Mouse (Mus musculus) myocyte (in vitro differentiated cells): ENCODE data around the gene Fam19a1. TPM values are rescaled to one million over a fixed set of nuclear protein-coding genes. Genes with fewer than 3 reads are reported as not detected.

Experiments
- H3K27me3 ChIP-seq: one replicate; pipeline ENCODE4 v1.6.1; 2011; ENCODE audit not compliant: control insufficient read depth, insufficient read depth, insufficient read length
- H3K36me3 ChIP-seq: one replicate; pipeline ENCODE4 v1.6.1; 2011; ENCODE audit not compliant: control insufficient read depth, insufficient read depth
- H3K4me2 ChIP-seq: one replicate; pipeline ENCODE4 v1.6.1; 2011; ENCODE audit warnings: low read depth, control low read depth
- H3K4me3 ChIP-seq: one replicate; pipeline ENCODE4 v1.5.1; 2011; ENCODE audit warnings: mild to moderate bottlenecking, control low read depth, moderate library complexity
- H3K79me2 ChIP-seq: one replicate; pipeline ENCODE4 v1.6.1; 2011; ENCODE audit not compliant: control insufficient read depth, insufficient read depth
- H3ac ChIP-seq: one replicate; pipeline ENCODE4 v1.6.1; 2011; ENCODE audit not compliant: control insufficient read depth, insufficient read length
- CEBPB ChIP-seq: IDR thresholded peaks from 2 replicates; pipeline ENCODE4 v1.6.1; 2011; ENCODE audit warnings: mild to moderate bottlenecking, moderate library complexity; ENCODE audit not compliant: poor library complexity, insufficient read depth, severe bottlenecking
- E2F4 ChIP-seq: IDR thresholded peaks from one replicate; pipeline ENCODE4 v1.6.1; 2011; ENCODE audit warnings: mild to moderate bottlenecking, control low read depth, moderate library complexity; ENCODE audit not compliant: insufficient read depth
- MAX ChIP-seq: IDR thresholded peaks from one replicate; pipeline ENCODE4 v1.6.1; 2011; ENCODE audit warnings: low read depth, mild to moderate bottlenecking, control low read depth
- MYOD1 ChIP-seq, 3 experiments: IDR thresholded peaks; one replicate each; pipeline ENCODE4 v1.6.1; 2011; ENCODE audit warnings: control low read depth in 2 of 3, low read depth in 2 of 3, mild to moderate bottlenecking in 2 of 3, moderate library complexity in 1 of 3; ENCODE audit not compliant: insufficient read length in 2 of 3, control insufficient read depth in 1 of 3
- MYOG ChIP-seq, 3 experiments: IDR thresholded peaks; one replicate each; pipeline ENCODE4 v1.6.1; 2011; ENCODE audit warnings: control low read depth in 2 of 3, low read depth in 2 of 3, mild to moderate bottlenecking in 2 of 3; ENCODE audit not compliant: insufficient read length in 2 of 3, control insufficient read depth in 1 of 3, insufficient read depth in 1 of 3
- POLR2A ChIP-seq: IDR thresholded peaks from one replicate; pipeline ENCODE4 v1.6.1; 2011; ENCODE audit warnings: low read depth, mild to moderate bottlenecking, control low read depth, moderate library complexity; ENCODE audit not compliant: insufficient read length
- POLR2AphosphoS2 ChIP-seq: IDR thresholded peaks from one replicate; pipeline ENCODE4 v1.6.1; 2011; ENCODE audit warnings: low read depth, control low read depth; ENCODE audit not compliant: insufficient read length
- REST ChIP-seq: IDR thresholded peaks from one replicate; pipeline ENCODE4 v1.6.1; 2011; ENCODE audit warnings: mild to moderate bottlenecking, control low read depth, moderate library complexity; ENCODE audit not compliant: insufficient read depth, insufficient read length
- SRF ChIP-seq: IDR thresholded peaks from one replicate; pipeline ENCODE4 v1.6.1; 2011; ENCODE audit warnings: low read depth; ENCODE audit not compliant: control insufficient read depth, insufficient read length
- TCF12 ChIP-seq: IDR thresholded peaks from one replicate; pipeline ENCODE4 v1.6.1; 2011; ENCODE audit warnings: mild to moderate bottlenecking, control low read depth; ENCODE audit not compliant: poor library complexity, insufficient read depth, severe bottlenecking
- TCF3 ChIP-seq: IDR thresholded peaks from one replicate; pipeline ENCODE4 v1.6.1; 2011; ENCODE audit warnings: low read depth, control low read depth; ENCODE audit not compliant: insufficient read length
- USF1 ChIP-seq: IDR thresholded peaks from one replicate; pipeline ENCODE4 v1.6.1; 2011; ENCODE audit warnings: low read depth, mild to moderate bottlenecking, control low read depth, moderate library complexity
- polyA plus RNA-seq: library from polyadenylated mRNA; unstranded; fragments of >200 nt; fragmentation: generic; extraction: Trizol; gene quantifications from one replicate; pipeline ENCODE4 v1.2.1, GENCODE M21; 2012; ENCODE audit warnings: missing spikeins

The Fam19a1 gene
- polyA plus RNA-seq, 1 experiment = 0.02 TPM

- H3K4me2 ChIP-seq = no peak overlapping the region
- TF ChIP-seq CEBPB (no peak), TCF3 (no peak), POLR2AphosphoS2 (no peak), MAX (no peak), USF1 (no peak), POLR2A (no peak), E2F4 (no peak), MYOD1 (IDR thresholded peaks at IDR 0.05; ENCODE audit: control insufficient read depth in 1 of 3, insufficient read length in 2 of 3, low read depth in 2 of 3) (no peak), REST (no peak), TCF12 (no peak)
- H3K4me3 ChIP-seq = no peak overlapping the region
- H3ac ChIP-seq = no peak overlapping the region
- H3K27me3 ChIP-seq = no peaks in the 10 kb centered on the region
- no peaks in the 10 kb centered on the region for H3K79me2 ChIP-seq
- no peaks in the 10 kb centered on the region for H3K36me3 ChIP-seq
Measured at GRCm38 (mm10) chr6:96595201-96595600, 482.2 kb downstream of the Fam19a1 start.

GRCm38 (mm10) chr6:96624196-96624595, 511.2 kb downstream of the Fam19a1 start:
- no peak overlapping the region for H3ac ChIP-seq
- TF ChIP-seq SRF (no peak), MYOD1 (IDR thresholded peaks at IDR 0.05; ENCODE audit: control insufficient read depth in 1 of 3, insufficient read length in 2 of 3, low read depth in 2 of 3) (no peak), POLR2A (no peak), TCF12 (no peak), CEBPB (no peak), POLR2AphosphoS2 (no peak), REST (no peak)
- no peak overlapping the region for H3K4me2 ChIP-seq
- H3K79me2 ChIP-seq = no peaks in the 10 kb centered on the region
- no peaks in the 10 kb centered on the region for H3K36me3 ChIP-seq
- no peak overlapping the region for H3K4me3 ChIP-seq
- H3K27me3 ChIP-seq = no peaks in the 10 kb centered on the region

GRCm38 (mm10) chr6:96631518-96631917, 518.6 kb downstream of the Fam19a1 start:
- H3ac ChIP-seq = no peak overlapping the region
- H3K27me3 ChIP-seq = no peaks in the 10 kb centered on the region
- TF ChIP-seq POLR2AphosphoS2 (no peak), E2F4 (no peak), CEBPB (no peak), SRF (no peak), MYOG (IDR thresholded peaks at IDR 0.05; ENCODE audit: control insufficient read depth in 1 of 3, insufficient read depth in 1 of 3, insufficient read length in 2 of 3, low read depth in 2 of 3) (no peak), MYOD1 (IDR thresholded peaks at IDR 0.05; ENCODE audit: control insufficient read depth in 1 of 3, insufficient read length in 2 of 3, low read depth in 2 of 3) (no peak)
- H3K79me2 ChIP-seq = no peaks in the 10 kb centered on the region
- no peaks in the 10 kb centered on the region for H3K36me3 ChIP-seq
- no peak overlapping the region for H3K4me3 ChIP-seq
- no peak overlapping the region for H3K4me2 ChIP-seq

- H3K27me3 ChIP-seq = no peaks in the 10 kb centered on the region
- H3K4me3 ChIP-seq = no peak overlapping the region
- H3K4me2 ChIP-seq = no peak overlapping the region
- H3K79me2 ChIP-seq = no peaks in the 10 kb centered on the region
- no peak overlapping the region for H3ac ChIP-seq
- no peaks in the 10 kb centered on the region for H3K36me3 ChIP-seq
- TF ChIP-seq POLR2A (no peak), E2F4 (no peak)
Measured at GRCm38 (mm10) chr6:96632243-96632642, 519.3 kb downstream of the Fam19a1 start.

GRCm38 (mm10) chr6:96635663-96636062, 522.7 kb downstream of the Fam19a1 start:
- H3ac ChIP-seq = no peak overlapping the region
- H3K27me3 ChIP-seq = no peaks in the 10 kb centered on the region
- no peak overlapping the region for H3K4me3 ChIP-seq
- no peaks in the 10 kb centered on the region for H3K36me3 ChIP-seq
- TF ChIP-seq MYOG (IDR thresholded peaks at IDR 0.05; ENCODE audit: control insufficient read depth in 1 of 3, insufficient read depth in 1 of 3, insufficient read length in 2 of 3, low read depth in 2 of 3) (no peak), E2F4 (no peak), REST (no peak), MAX (no peak), POLR2AphosphoS2 (no peak), SRF (no peak), TCF3 (no peak), MYOD1 (IDR thresholded peaks at IDR 0.05; ENCODE audit: control insufficient read depth in 1 of 3, insufficient read length in 2 of 3, low read depth in 2 of 3) (no peak), CEBPB (no peak), USF1 (no peak), TCF12 (no peak), POLR2A (no peak)
- no peak overlapping the region for H3K4me2 ChIP-seq
- H3K79me2 ChIP-seq = no peaks in the 10 kb centered on the region

- TF ChIP-seq TCF3 (no peak), REST (no peak), E2F4 (no peak), MAX (no peak), POLR2AphosphoS2 (no peak), USF1 (no peak), CEBPB (no peak), SRF (no peak)
- H3K36me3 ChIP-seq = no peaks in the 10 kb centered on the region
- H3K27me3 ChIP-seq = no peaks in the 10 kb centered on the region
- H3K4me2 ChIP-seq = no peak overlapping the region
- no peak overlapping the region for H3K4me3 ChIP-seq
- no peaks in the 10 kb centered on the region for H3K79me2 ChIP-seq
- no peak overlapping the region for H3ac ChIP-seq
Measured at GRCm38 (mm10) chr6:96648742-96649141, 535.8 kb downstream of the Fam19a1 start.
